Mouse (Mus musculus) lung, postnatal 4 days (tissue): ENCODE results near the gene E130308A19Rik.

Experiments
- DNase-seq, 2 experiments: peaks; one replicate each; pipeline ENCODE4 v3.0.0; 2021

Gene E130308A19Rik

GRCm38 (mm10) chr4:59640720-59641119, 14.7 kb downstream of the E130308A19Rik start:
- peak in 1 of 2 experiments; percentile 7 for DNase-seq

DNA sequence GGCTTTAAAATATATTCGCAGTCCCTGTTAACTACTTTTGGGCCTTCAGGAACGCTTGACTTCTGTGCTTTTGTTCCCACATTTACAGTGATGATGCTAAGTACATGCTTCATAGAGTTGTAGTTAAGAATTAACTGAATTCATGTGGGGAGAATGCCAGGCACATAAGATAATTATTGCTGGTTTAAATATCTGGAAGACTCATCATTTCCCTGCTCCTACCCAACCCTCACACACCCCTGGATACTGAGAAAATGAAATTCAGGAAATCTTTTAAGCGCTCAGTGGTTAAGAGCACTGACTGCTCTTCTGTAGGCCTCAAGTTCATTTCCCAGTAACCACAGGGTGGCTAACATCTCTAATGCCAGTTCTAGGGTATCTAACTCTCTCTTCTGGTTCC, 16.0 kb downstream of the E130308A19Rik start:
- no peak for DNase-seq

DNA sequence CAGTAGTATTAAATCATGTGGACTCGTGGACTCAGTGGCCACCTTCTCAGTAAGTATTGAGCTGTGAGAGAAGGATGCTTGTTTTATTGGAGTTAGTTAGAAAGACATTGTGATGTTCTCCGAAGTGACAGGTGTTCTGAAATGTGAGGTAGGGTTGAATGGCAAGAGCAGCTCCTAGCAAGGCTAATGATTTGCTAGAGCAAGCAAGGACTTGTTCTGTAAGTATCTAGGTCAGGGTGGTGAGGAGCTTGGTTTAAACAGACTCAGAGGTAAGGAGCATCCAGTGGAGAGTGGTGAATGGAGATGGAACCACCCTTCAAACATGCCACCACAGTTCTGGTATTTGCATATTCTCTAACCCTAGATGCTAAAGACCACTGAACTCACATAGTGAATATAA, 16.6 kb downstream of the E130308A19Rik start:
- no peak for DNase-seq

DNA sequence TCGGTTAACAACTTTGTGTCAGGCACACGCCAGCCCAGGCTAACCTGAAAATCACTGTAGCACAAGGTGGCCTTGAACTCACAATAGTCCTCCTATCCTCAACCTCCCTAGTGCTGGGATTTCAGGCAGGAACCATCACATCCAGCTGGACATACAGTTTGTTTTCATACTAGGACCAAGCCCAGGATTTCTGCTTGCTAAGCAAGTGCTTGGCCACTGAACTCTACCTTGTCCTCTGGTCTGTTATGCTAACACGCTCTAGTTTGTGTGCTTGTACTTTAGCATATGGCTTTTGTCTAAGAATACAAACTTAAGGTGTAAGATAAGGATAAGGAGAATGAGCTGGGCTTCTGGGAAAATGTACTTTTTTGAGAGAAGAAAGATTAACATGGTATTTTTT, 18.4 kb downstream of the E130308A19Rik start:
- no peak for DNase-seq

GRCm38 (mm10) chr4:59644992-59645391, 19.0 kb downstream of the E130308A19Rik start:
- no peak for DNase-seq

DNA sequence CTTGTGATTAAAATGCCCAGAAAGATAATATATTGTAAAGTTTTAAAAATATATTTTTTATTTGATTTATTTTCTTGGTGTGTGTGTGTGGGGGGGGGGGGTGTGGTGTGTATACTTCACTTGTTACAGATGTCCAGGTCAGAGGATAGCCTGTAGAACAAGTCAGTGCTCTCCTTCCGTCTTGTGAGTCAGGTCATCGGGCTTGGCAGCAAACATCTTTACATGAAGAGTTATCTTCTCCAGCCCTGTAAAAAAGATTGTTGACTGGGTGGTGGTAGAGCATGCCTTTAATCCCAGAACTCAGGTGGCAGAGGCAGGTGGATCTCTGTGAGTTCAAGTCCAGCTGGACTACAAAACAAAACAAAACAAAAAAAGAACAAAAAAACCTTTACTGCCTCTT, 19.6 kb downstream of the E130308A19Rik start:
- DNase-seq: no peak

GRCm38 (mm10) chr4:59646020-59646696, 20.1 kb downstream of the E130308A19Rik start:
- DNase-seq: no peak

DNA sequence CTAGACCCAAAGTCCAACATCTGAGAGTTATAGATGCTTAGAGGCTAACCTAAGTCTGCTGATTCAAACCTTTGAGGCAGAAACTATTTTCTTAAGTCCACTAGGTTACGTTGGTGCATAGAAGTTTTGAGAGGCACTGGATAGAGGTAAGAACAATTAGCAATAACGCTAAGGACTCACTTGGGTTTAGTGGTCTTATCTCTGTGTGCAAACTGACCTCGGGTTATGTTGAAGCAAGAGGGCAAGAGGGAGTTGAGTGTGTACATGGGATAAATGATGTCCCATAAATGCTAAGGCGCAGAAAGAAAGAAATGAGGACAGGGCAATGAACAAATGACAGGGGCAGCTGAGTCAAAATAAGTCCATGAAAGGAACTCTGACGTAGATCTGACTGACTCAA, 23.1 kb downstream of the E130308A19Rik start:
- no peak for DNase-seq

- DNase-seq: no peak
Observed at GRCm38 (mm10) chr4:59652166-59652681, 26.2 kb downstream of the E130308A19Rik start.

GRCm38 (mm10) chr4:59656061-59656642, 30.1 kb downstream of the E130308A19Rik start:
- no peak for DNase-seq

GRCm38 (mm10) chr4:59662163-59662562, 36.2 kb downstream of the E130308A19Rik start:
- no peak for DNase-seq

DNA sequence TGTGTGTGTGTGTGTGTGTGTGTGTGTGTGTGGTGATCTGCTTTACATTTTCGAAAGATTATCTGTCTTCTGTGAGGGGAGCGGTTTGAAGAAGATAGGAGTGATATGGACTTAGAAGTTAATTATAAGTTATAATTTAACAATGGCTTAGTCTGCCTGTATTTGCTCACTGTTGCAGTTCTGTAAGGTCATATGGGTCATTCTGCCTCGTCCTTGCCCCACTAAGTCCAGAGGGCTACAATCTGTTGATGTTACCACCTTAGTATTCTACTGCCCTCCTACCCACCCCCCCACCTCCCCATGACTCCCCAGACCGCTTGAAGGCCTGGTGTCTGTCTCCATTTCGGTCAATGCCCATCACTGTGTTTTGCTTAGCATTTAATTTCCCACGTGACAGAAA, 37.4 kb downstream of the E130308A19Rik start:
- no peak for DNase-seq

DNA sequence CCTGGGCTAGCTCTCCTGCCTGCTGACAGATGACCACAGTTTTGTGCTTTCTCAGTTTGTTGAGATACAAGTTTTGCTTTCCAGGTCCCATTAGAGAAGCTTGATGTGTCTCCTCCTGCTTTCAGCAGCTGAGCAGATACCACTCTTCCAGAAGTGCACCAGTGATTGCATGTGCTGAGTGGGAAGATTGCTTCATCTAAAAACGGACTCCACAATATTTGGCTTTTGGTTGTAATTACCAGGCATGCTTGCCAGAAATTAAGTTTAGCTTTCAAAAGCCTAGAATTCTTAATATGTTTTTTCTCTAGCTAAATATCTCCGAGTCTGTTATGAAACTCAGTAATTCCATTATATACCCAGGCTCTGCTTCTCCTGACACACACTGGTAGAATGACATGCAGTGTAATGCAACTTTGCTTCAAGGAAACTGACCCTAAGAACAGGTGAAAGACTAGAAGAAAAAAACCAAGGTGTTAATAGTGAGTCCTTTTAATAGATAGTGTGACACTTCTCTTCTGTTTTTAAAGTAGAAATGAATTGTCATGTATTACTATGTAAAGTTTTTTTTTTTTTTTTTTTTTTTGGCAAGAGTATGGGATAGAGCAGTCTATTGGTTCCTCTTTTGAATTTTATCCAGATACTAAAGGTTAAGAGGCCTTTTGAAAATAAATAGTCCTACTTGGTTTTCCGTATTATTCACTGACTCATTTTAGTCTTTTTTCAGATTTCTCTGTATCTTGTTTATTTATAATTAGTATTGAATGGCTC, 40.7 kb downstream of the E130308A19Rik start:
- DNase-seq: no peak

GRCm38 (mm10) chr4:59668050-59668449, 42.0 kb downstream of the E130308A19Rik start:
- DNase-seq: no peak

- no peak for DNase-seq
Observed at GRCm38 (mm10) chr4:59669131-59669530, 43.1 kb downstream of the E130308A19Rik start.

DNA sequence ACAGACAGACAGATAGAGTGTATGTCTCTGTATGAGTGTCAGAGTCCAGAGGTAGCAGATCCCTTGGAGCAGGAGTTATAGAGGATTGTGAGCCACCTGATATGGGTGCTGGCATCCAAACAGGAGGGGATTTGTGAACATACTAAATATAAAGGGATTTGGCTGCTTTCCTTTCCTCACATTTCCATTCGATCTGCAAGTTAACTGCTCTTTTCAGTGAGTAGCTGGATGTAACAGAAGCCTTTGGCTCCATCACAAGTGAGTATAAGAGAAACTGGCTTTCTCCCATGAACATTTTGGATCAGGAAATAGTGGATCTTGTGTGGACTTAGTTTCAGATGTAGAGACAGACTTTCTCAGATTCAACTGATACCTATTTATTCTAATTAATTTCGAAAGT, 44.0 kb downstream of the E130308A19Rik start:
- no peak for DNase-seq

GRCm38 (mm10) chr4:59673423-59674117, 47.6 kb downstream of the E130308A19Rik start:
- no peak for DNase-seq

DNA sequence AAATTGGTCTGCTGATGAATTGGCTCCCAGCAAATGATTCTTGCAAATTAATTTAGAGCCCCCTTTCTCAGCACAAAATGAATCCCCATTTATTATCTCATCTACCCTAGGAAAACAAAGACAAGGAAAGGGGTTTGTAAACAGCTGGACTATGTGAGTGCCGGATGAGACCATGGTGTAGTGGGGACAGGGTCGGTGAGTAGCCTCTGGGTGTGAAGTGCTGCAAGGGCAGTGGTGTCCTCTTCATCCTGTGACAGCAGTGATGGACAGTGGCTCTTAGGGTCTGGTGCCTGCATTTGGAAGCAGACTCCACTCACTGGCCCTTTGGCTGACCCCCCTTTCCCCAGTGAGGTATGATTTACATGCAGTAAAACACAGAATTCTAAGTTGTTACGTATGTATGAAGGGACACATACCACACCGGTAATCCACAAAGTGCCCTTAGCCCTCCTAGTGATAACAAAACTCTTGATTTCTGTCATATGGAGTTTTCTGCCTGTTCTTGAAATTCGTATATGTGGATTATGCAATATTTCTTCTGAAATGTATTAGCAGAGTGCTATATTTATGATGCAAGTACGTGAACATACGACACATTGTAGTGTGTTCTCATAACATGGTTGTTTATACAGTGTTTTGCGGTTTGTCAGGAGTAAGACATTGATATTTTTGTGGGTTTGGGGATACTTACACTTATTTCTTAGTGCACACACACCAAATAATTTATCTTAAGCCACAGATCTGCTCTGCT, 49.1 kb downstream of the E130308A19Rik start:
- DNase-seq: peak in 1 of 2 experiments; percentile 24

- no peak for DNase-seq
Observed at GRCm38 (mm10) chr4:59675699-59676098, 49.7 kb downstream of the E130308A19Rik start.

GRCm38 (mm10) chr4:59681383-59681782, 55.4 kb downstream of the E130308A19Rik start:
- DNase-seq: no peak

DNA sequence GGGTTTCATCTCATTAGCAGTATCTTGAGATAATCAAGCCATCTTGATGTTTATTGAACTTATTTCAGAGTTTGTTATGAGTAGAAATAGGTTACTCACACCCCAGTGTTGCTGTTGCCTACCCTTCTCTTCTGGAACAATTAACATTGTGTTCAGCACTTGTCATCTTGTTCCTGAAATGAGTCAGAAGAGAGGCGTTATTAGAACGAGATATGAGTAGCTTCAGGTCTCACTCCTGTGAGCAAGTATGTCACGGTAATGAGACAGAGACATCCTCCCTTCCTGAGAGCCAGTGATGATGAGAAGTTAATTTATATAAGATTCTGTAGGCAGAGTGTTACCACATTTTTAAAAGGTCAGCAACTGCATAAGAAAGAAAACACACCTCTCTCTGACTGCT, 56.5 kb downstream of the E130308A19Rik start:
- no peak for DNase-seq

DNA sequence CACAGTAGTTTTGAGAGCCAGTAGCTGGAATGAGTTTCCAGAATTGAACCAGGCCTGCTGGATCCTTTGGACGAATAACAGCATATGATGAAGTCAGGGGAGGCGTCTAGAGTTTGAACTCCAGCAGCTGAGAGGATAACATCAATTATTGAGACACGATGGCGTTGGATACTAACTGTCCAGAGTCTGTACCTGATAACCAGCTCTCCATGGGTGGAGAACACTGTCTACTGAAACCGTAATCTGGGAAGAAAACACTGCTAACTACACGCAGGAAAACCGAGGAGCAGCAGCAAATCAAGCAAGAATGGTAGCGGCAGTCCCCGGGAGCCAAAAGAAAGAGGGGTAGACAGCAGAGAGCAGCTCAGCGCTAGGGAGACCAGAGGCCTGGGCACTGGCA, 56.9 kb downstream of the E130308A19Rik start:
- no peak for DNase-seq
